Mouse (Mus musculus) midbrain, embryonic 15.5 days (tissue): ENCODE results near the gene Rundc3b. TPM values are rescaled to one million over a fixed set of nuclear protein-coding genes. Genes with fewer than 3 reads are reported as not detected.
A peak's percentile ranks its signal among the peaks of the same experiment; 100 is the strongest.

Experiments used
- ATAC-seq: fragments of 200-750 bp; cut with Nextera tagmentation; replicated peaks from 2 replicates; pipeline ENCODE4 v1.8.0; 2017; ENCODE audit warnings: moderate TSS enrichment
- H3K27ac ChIP-seq: fragments of 300-500 bp; sonication (generic); 2 replicates; pipeline ENCODE4 v1.5.1; 2015; ENCODE audit warnings: mild to moderate bottlenecking, inconsistent platforms
- H3K27me3 ChIP-seq: fragments of 300-500 bp; sonication (generic); replicated peaks from 2 replicates; pipeline ENCODE4 v1.6.1; 2015; ENCODE audit warnings: inconsistent platforms
- H3K36me3 ChIP-seq: fragments of 300-500 bp; sonication (generic); replicated peaks from 2 replicates; pipeline ENCODE4 v1.6.1; 2015; ENCODE audit warnings: inconsistent platforms
- H3K4me1 ChIP-seq: fragments of 300-500 bp; sonication (generic); 2 replicates; pipeline ENCODE4 v1.6.1; 2015; ENCODE audit warnings: inconsistent platforms
- H3K4me2 ChIP-seq: fragments of 300-500 bp; sonication (generic); 2 replicates; pipeline ENCODE4 v1.6.1; 2015; ENCODE audit warnings: inconsistent platforms, mild to moderate bottlenecking, moderate library complexity
- H3K4me3 ChIP-seq: fragments of 300-500 bp; sonication (generic); 2 replicates; pipeline ENCODE4 v1.5.1; 2015; ENCODE audit warnings: mild to moderate bottlenecking, inconsistent platforms
- H3K9ac ChIP-seq: fragments of 300-500 bp; sonication (generic); 2 replicates; pipeline ENCODE4 v1.6.1; 2015; ENCODE audit warnings: mild to moderate bottlenecking, inconsistent platforms
- H3K9me3 ChIP-seq: fragments of 300-500 bp; sonication (generic); 2 replicates; pipeline ENCODE4 v1.6.1; 2016; ENCODE audit warnings: inconsistent platforms
- WGBS: fragments of 180-500 bp; shearing (Covaris S2); methylation state at CpG from one replicate; pipeline ENCODE4 v1.1.7; 2015; ENCODE audit warnings: mixed read lengths; 5-methylcytosine and 5-hydroxymethylcytosine counted together
- polyA plus RNA-seq: library from polyadenylated mRNA; unstranded; fragments of >200 nt; fragmentation: Nextera tagmentation; extraction: Ambion mirVana; gene quantifications from 2 replicates; pipeline ENCODE4 v1.2.1, GENCODE M21; 2015

Gene Rundc3b
- 48.0 and 48.3 TPM in 2 replicates for polyA plus RNA-seq

DNA sequence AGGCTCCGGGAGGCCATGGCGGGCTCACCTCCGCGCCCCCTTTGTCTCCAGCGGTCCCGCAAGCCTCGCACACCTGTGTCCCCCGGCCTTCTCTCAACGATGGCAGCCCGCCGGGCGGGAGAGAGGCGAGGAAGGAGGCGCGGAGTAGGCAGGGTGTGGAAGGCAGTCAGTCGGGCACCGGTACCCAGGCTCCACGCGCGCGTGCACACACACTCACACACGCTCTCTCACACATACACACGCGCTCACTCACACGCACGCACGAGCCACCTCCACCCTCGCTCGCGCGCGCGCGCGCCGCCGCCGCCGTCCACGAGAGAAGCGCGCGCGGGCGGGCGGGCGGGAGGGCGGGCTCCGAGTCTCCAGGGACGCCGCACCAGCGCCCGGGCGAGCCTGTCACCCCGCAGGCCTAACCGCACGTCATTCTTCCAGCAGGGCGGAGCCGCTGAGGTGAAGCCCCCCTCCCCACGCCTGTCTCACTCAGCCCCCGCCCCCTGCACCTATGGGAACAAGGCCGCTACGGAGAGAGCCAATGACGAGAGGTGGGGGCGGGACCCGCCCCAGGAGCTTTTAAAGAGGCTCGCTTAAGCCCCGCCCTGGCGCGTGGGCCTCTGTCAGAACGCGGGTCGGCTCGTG, at the start of gene Rundc3b:
TSS of gene Rundc3b (minus strand) at position 357 of the 636 bp plus-strand sequence.
- H3K4me2 ChIP-seq, result peak within 1 kb of the TSS; percentile 56
- peak; percentile 98 for ATAC-seq
- no peaks in the 10 kb centered on the region for H3K9me3 ChIP-seq
- peak within 1 kb of the TSS; percentile 99 for H3K4me3 ChIP-seq
- no peaks in the 10 kb centered on the region for H3K36me3 ChIP-seq
- H3K9ac ChIP-seq, result peak within 1 kb of the TSS; percentile 86
- no peaks in the 10 kb centered on the region for H3K27me3 ChIP-seq
- H3K4me1 ChIP-seq, result peaks cover 2% of the 10 kb centered on the region; the same call in 1 of the 2 replicates
- H3K27ac ChIP-seq, result peak within 1 kb of the TSS; percentile 91
- WGBS, result under 1% methylated on average over 60 of the region's 74 CpGs

DNA sequence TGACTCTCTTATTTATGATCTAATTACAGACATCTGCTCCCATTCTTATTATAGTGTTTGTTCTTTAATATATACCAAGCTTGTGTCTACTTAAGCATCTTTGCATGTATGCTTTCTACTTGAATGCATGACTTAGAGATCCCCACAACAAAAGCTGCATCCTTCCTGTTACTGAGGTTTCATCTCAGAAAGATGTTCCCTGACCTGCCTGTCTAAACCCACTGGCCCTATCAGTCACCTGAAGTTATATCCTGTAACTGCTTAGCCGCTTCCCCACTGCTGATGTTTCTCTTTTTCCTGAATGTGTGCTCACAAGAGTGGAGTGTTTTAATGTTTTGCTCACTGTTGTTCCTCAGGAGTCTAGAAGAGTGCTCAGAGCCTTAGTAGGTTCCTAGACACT, 46.9 kb upstream of the Rundc3b start:
- Histone ChIP-seq H3K9me3 (no peaks in the 10 kb centered on the region), H3K9ac (no peak overlapping the region), H3K27ac (no peak overlapping the region), H3K36me3 (no peaks in the 10 kb centered on the region), H3K4me3 (no peak overlapping the region), H3K4me2 (no peak overlapping the region), H3K27me3 (no peaks in the 10 kb centered on the region), H3K4me1 (no peaks in the 10 kb centered on the region)
- no peak for ATAC-seq
- 87% methylated on average over 1 of the region's 1 CpGs for WGBS

DNA sequence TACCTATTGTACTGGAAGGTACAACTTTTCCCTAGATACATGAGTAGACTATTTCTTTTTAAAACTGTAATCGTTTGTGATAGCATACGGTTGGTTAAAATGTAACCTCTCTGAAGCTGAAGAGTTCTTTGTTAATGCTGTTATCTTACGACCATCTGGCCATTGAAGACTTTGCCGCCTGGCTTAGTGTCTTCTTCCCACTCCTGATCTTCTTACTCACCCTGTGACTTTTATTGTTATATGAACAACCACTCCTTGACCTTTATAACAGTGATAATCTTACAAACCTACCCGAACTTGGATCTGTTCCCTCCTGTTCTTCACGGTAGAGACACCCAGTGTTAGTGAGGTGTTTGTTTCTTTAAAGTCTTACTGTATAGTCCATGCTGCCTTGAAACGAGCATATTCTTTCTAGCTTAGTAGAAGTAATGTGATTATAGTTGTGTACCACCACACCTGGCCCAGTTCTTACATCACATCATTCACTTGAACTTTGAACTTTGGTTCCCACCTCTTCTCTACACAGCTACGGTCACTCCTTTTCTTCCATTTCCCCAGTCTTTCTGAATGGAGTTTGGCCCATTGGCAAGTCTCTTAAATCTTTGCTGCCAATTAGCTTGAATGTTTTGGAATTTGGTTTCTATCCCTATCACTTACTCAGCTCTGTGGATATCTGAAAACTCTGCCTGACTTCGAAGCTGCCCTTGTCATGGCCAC, 45.2 kb upstream of the Rundc3b start:
- H3K9ac ChIP-seq, result no peak overlapping the region
- no peak for ATAC-seq
- H3K4me1 ChIP-seq, result no peaks in the 10 kb centered on the region
- no peak overlapping the region for H3K4me3 ChIP-seq
- no peak overlapping the region for H3K4me2 ChIP-seq
- H3K27me3 ChIP-seq, result no peaks in the 10 kb centered on the region
- WGBS, result 86% methylated on average over 9 of the region's 9 CpGs
- H3K27ac ChIP-seq, result no peak overlapping the region
- H3K9me3 ChIP-seq, result no peaks in the 10 kb centered on the region
- H3K36me3 ChIP-seq, result no peaks in the 10 kb centered on the region

DNA sequence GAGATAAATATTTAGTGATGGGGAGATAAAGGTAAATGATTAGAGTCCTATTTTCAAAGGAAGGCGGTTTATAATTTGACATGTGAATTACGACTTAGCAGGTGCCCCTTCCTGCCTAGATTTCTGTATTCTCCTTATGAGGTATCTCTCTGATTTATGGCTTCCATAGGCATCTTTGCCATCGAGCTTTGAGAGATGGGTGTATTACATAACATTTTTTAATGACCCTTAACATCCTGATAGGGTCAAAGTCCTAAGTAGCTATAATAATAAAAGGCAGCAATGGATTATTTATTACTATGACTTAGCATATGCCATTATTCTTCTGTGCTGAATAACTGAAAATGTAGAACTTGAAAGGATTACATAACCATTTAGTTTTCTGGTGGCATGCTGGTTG, 41.9 kb upstream of the Rundc3b start:
- H3K36me3 ChIP-seq, result no peaks in the 10 kb centered on the region
- no peak overlapping the region for H3K27ac ChIP-seq
- no peak for ATAC-seq
- H3K4me3 ChIP-seq, result no peak overlapping the region
- no peak overlapping the region for H3K4me2 ChIP-seq
- H3K9ac ChIP-seq, result no peak overlapping the region
- peaks cover 8% of the 10 kb centered on the region; the same call in 1 of the 2 replicates for H3K4me1 ChIP-seq
- WGBS, result 75% methylated on average over 3 of the region's 3 CpGs
- H3K27me3 ChIP-seq, result no peaks in the 10 kb centered on the region
- no peaks in the 10 kb centered on the region for H3K9me3 ChIP-seq

DNA sequence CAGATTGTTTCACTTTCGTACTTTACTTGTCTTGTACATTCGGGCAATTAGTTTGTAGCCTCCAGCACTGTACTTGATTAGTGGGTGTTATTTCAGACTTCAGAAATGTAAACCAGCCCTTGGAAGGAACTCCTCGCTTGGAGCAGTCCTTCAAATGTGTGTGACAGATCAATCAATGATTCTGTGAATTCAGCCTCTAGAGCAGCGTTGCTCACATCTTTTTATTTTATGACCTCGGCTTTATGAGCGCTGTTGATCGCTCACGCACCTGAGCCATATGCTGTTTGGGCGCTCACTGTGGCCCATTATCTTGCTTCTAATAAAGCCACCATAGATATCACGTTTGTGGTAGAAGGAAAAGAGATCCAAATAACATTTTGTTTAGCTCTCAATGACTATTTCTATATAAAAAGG, 38.0 kb upstream of the Rundc3b start:
- no peak overlapping the region for H3K27ac ChIP-seq
- peak; percentile 33 for ATAC-seq
- no peak overlapping the region for H3K9ac ChIP-seq
- H3K4me2 ChIP-seq, result peak overlapping the region; percentile 82
- H3K4me3 ChIP-seq, result peak overlapping the region; percentile 44; the same call in 1 of the 2 replicates
- no peaks in the 10 kb centered on the region for H3K36me3 ChIP-seq
- no peaks in the 10 kb centered on the region for H3K27me3 ChIP-seq
- no peaks in the 10 kb centered on the region for H3K9me3 ChIP-seq
- H3K4me1 ChIP-seq, result peaks cover 8% of the 10 kb centered on the region; the same call in 1 of the 2 replicates
- WGBS, result 63% methylated on average over 10 of the region's 10 CpGs

DNA sequence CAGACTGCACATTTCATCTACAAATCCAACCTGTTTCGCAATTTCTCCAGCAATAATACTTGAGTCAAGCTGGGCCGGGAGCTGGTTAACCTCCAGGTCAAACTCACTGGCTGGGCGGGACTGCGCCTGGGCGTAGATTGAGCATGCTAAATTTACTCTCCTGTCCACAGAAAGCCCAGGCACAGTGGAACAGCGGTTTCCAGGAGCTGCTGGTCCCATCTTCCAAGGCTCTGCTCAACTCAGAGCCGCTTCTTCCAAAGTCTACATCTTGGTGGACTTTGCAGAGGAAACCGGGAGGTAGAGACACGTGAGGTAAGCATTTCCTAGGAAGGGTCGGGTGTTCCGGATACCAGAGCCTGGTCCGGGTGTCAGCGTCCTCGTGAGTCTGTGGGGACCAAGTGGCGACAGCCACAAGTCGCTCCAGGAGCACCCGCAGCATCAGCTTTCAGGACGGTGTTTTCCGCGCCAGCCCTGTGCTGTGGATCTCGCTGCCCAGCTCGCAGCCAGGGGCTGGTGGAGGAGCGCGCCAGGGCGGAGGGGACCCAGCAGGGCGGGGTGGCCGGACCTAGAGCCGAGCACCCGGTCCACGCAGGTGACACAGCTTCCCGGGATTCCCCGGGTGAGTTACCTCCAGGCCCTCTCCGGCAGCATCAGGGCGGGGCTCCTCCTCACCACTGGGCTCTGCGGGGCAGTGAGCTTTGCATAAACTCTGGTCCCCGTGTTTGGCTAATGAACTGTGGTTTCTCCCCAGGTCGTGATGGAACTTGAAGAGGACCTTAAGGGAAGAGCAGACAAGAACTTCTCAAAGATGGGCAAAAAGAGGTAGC, 37.4 kb upstream of the Rundc3b start, which contains the start of gene Abcb1a:
TSS of gene Abcb1a (plus strand) at position 167 of the 827 bp plus-strand sequence.
- Histone ChIP-seq H3K4me2 (peak within 1 kb of the TSS; percentile 82), H3K27me3 (no peaks in the 10 kb centered on the region), H3K9ac (peak within 1 kb of the TSS; percentile 37; the same call in 1 of the 2 replicates), H3K4me1 (peaks cover 8% of the 10 kb centered on the region; the same call in 1 of the 2 replicates), H3K36me3 (no peaks in the 10 kb centered on the region), H3K27ac (no peak within 1 kb of the TSS), H3K4me3 (peak within 1 kb of the TSS; percentile 44), H3K9me3 (no peaks in the 10 kb centered on the region)
- ATAC-seq, result peak; percentile 83
- WGBS, result 9% methylated on average over 37 of the region's 37 CpGs

DNA sequence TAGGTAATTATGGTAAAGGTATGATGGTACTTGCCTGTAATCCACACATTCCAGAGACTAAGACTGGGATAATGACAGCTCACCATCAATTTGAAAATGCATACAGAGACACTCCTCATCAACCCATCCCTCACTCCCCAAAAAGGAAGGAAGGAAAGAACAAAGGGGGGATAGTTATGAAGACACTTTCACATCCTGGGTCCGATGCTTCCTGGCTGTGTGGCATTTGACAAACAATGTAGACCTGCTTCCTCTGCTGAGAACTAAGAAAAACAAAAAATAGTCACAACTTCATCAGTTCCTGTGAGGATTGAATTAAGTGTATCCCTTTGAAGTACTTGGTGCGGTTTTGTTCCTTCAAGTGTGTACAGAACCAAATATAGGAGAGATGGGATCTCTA, 29.3 kb upstream of the Rundc3b start:
- H3K27ac ChIP-seq, result no peak overlapping the region
- no peak for ATAC-seq
- H3K36me3 ChIP-seq, result no peaks in the 10 kb centered on the region
- H3K4me1 ChIP-seq, result no peaks in the 10 kb centered on the region
- H3K9ac ChIP-seq, result no peak overlapping the region
- H3K4me3 ChIP-seq, result no peak overlapping the region
- no peak overlapping the region for H3K4me2 ChIP-seq
- no peaks in the 10 kb centered on the region for H3K27me3 ChIP-seq
- WGBS, result 92% methylated on average over 2 of the region's 2 CpGs
- no peaks in the 10 kb centered on the region for H3K9me3 ChIP-seq

DNA sequence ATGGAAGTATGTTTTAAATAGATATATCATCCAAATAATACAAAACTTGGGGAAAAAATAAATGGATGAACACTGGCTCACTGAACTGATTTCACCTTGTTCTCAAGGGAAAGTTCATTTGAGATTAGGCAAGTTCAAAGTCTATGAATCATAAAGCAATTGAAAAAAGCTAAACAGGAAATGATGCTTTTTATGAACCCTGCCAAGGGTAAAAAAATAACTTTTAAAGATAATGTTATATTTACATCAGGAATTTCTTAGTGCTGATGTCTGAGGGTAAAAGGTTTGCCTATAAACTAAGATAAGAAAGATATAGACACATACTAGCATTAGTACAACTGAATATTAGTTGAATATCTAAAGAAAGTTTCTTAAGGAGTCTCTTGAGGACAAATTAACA, 26.0 kb upstream of the Rundc3b start:
- H3K9ac ChIP-seq, result no peak overlapping the region
- no peak for ATAC-seq
- no peak overlapping the region for H3K4me2 ChIP-seq

DNA sequence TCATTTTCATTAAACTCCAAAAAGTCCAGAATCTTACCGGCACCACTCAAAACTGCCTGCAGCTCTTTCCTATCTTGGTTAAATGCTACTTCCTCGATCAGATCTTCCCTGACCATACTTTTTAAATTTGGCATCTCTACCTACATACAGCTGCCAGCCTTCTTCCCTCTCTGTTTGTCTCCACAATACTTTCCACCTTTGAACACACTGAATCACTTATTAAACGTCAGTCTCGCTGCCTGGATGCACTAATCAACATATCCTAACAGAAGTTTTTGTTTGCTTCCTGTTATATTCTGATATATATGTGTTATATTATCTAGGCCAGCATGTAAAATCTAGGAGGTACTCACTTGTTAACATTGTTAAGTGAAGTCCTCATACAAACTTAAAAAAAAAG, 25.5 kb upstream of the Rundc3b start:
- Histone ChIP-seq H3K36me3 (no peaks in the 10 kb centered on the region), H3K27me3 (no peaks in the 10 kb centered on the region), H3K27ac (no peak overlapping the region), H3K9me3 (no peaks in the 10 kb centered on the region), H3K9ac (no peak overlapping the region), H3K4me3 (no peak overlapping the region), H3K4me2 (no peak overlapping the region), H3K4me1 (no peaks in the 10 kb centered on the region)
- 82% methylated on average over 4 of the region's 4 CpGs for WGBS
- no peak for ATAC-seq

More for the DNA sequence above, 26.0 kb upstream of the Rundc3b start:
- Histone ChIP-seq H3K36me3 (no peaks in the 10 kb centered on the region), H3K27ac (no peak overlapping the region), H3K27me3 (no peaks in the 10 kb centered on the region), H3K9me3 (no peaks in the 10 kb centered on the region), H3K4me1 (no peaks in the 10 kb centered on the region), H3K4me3 (no peak overlapping the region)

DNA sequence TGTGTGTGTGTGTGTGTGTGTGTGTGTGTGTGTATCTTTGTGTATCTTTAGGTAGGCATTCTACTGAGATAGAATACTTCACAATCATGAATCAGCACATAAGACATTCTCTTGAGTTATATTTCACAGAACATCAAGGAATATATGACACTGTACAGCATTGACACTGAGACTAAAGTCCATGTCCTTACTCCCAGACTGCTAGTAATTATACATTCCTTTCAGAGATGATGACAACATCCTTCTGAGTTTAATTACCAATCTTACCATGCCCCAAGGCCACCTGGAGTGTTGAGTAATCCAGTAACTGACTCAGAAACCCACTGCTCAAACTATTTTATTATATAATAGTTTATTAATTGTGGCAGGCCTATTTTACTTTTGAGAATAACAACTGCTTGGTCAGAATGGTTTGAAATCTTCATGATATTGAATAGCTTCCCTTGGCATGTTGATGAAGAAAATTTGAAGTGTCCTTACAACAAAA, 11.8 kb upstream of the Rundc3b start:
- Histone ChIP-seq H3K9me3 (no peaks in the 10 kb centered on the region), H3K4me3 (no peak overlapping the region), H3K4me2 (no peak overlapping the region), H3K9ac (no peak overlapping the region), H3K36me3 (no peaks in the 10 kb centered on the region), H3K27ac (no peak overlapping the region), H3K27me3 (no peaks in the 10 kb centered on the region), H3K4me1 (no peaks in the 10 kb centered on the region)
- ATAC-seq, result no peak

DNA sequence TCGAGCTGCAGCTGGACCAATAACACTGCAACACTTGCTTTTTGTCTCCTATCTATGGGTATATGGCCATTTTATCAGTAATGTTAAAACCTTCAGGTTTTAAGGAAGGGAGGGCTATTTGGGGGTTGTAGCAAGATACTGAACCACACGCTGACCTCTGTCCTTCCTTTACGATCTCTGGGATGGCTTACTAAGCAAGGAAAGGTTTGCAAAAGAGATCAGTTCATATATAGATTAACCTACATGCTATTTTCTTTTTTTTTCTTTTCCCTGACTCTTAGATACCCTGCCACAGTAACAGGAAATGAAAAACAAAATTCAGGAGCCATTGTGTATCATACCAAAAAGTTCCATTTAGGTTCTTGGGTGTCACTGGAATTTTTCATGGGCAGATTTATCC, 10.1 kb upstream of the Rundc3b start:
- no peaks in the 10 kb centered on the region for H3K27me3 ChIP-seq
- WGBS, result 91% methylated on average over 3 of the region's 3 CpGs
- no peak overlapping the region for H3K4me3 ChIP-seq
- no peaks in the 10 kb centered on the region for H3K9me3 ChIP-seq
- H3K4me2 ChIP-seq, result no peak overlapping the region
- no peak for ATAC-seq
- H3K27ac ChIP-seq, result no peak overlapping the region
- no peaks in the 10 kb centered on the region for H3K36me3 ChIP-seq
- no peaks in the 10 kb centered on the region for H3K4me1 ChIP-seq
- no peak overlapping the region for H3K9ac ChIP-seq

DNA sequence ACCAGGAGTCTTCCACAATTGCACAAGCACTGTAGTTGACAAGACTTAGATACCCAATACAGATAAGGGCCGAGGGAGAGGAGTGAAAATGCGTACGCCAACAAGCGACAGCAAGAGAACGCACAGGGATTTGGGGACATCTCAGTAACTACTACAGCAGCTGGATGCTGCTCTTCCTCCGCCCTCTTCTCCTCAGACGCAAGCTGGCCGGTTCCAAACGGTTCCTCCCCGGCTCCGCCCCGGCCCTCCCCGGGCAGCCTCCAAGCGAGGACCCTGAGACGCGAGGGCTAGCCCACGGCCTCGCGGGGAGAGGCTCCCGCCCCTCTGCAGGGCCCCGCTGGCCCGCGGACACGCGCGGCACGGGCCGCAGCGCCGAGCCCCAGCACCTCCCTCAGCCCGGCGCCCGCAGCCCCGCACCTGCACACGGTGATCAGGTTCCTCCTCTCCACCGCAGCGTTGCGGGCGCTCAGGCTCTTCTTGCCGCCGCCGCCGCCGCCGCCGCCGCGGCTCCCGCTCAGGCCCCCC, 619 bp downstream of the Rundc3b start:
- Histone ChIP-seq H3K9me3 (no peaks in the 10 kb centered on the region), H3K27me3 (no peaks in the 10 kb centered on the region), H3K4me1 (peaks cover 2% of the 10 kb centered on the region; the same call in 1 of the 2 replicates), H3K36me3 (no peaks in the 10 kb centered on the region), H3K4me3 (peak overlapping the region; percentile 99), H3K9ac (peak overlapping the region; percentile 86), H3K4me2 (peak overlapping the region; percentile 56), H3K27ac (peak overlapping the region; percentile 91)
- peak; percentile 83 for ATAC-seq
- under 1% methylated on average over 43 of the region's 49 CpGs for WGBS
